Mouse (Mus musculus) hindbrain, embryonic 16.5 days (tissue): Measurements from ENCODE around the gene Prss48. TPM values are rescaled to one million over a fixed set of nuclear protein-coding genes. Genes with fewer than 3 reads are reported as not detected.
"Not testable (repeated sequence)": the region's sequence is repeated elsewhere in the genome, so short reads cannot be mapped to it uniquely, and the experiment has no call there.

ENCODE experiments used
- ATAC-seq: fragments of 200-750 bp; cut with Nextera tagmentation; 2 replicates; pipeline ENCODE4 v1.8.0; 2017; ENCODE audit warnings: moderate TSS enrichment, moderate library complexity
- H3K27ac ChIP-seq: fragments of 300-500 bp; sonication (generic); 2 replicates; pipeline ENCODE4 v1.5.1; 2014; ENCODE audit warnings: low read depth, mild to moderate bottlenecking, control low read depth, low read length, moderate library complexity
- H3K27me3 ChIP-seq: fragments of 300-500 bp; sonication (generic); replicated peaks from 2 replicates; pipeline ENCODE4 v1.6.1; 2014; ENCODE audit warnings: low read length; ENCODE audit not compliant: control insufficient read depth, insufficient read depth
- H3K36me3 ChIP-seq: fragments of 300-500 bp; sonication (generic); 2 replicates; pipeline ENCODE4 v1.6.1; 2014; ENCODE audit warnings: mild to moderate bottlenecking, low read length, moderate library complexity, mixed read lengths; ENCODE audit not compliant: control insufficient read depth, insufficient read depth
- H3K4me1 ChIP-seq: fragments of 300-500 bp; sonication (generic); 2 replicates; pipeline ENCODE4 v1.6.1; 2014; ENCODE audit warnings: low read depth, low read length; ENCODE audit not compliant: control insufficient read depth, insufficient read depth
- H3K4me2 ChIP-seq: fragments of 300-500 bp; sonication (generic); 2 replicates; pipeline ENCODE4 v1.6.1; 2014; ENCODE audit warnings: mild to moderate bottlenecking, low read length, control low read depth, moderate library complexity
- H3K4me3 ChIP-seq: fragments of 300-500 bp; sonication (generic); 2 replicates; pipeline ENCODE4 v1.5.1; 2014; ENCODE audit warnings: mild to moderate bottlenecking, low read length, control low read depth, moderate library complexity
- H3K9ac ChIP-seq: fragments of 300-500 bp; sonication (generic); 2 replicates; pipeline ENCODE4 v1.6.1; 2014; ENCODE audit warnings: low read depth, mild to moderate bottlenecking, control low read depth, low read length, moderate library complexity
- H3K9me3 ChIP-seq: fragments of 300-500 bp; sonication (generic); 2 replicates; pipeline ENCODE4 v1.6.1; 2014; ENCODE audit warnings: mild to moderate bottlenecking, low read length, moderate library complexity; ENCODE audit not compliant: control insufficient read depth
- WGBS: fragments of 180-500 bp; shearing (Covaris S2); extraction: QIAGEN DNeasy Blood & Tissue Kit; methylation state at CpG from one replicate; pipeline ENCODE4 v1.1.7; 2014; 5-methylcytosine and 5-hydroxymethylcytosine counted together
- polyA plus RNA-seq: library from polyadenylated mRNA; unstranded; fragments of >200 nt; fragmentation: Nextera tagmentation; extraction: Ambion mirVana; gene quantifications from 2 replicates; pipeline ENCODE4 v1.2.1, GENCODE M21; 2015

Prss48 gene
- polyA plus RNA-seq, 1 experiment from 2014 or later: not detected

DNA sequence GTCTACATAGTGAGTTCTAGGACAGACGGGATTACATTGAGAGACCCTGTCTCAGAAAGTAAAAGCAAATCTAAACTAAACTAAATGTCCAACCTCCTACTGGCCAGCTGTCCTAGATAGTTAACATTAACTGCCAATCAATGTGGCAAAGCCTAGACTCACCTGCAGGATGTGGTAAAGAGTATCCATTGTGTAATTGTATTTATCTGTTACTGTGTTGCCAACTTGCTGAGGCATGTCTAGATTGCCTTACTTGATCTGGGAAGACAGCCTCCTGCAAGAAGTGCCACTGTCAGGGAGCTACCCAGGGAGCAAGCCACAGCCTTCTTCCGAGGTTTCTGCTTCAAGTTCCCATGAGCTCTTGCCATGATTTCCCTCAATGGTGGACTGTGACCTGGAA lies 15.1 kb downstream of the Prss48 start:
- Histone ChIP-seq H3K36me3 (no peaks in the 10 kb centered on the region), H3K4me3 (no peak overlapping the region), H3K27ac (no peak overlapping the region), H3K4me1 (no peaks in the 10 kb centered on the region), H3K4me2 (no peak overlapping the region), H3K9ac (no peak overlapping the region), H3K9me3 (no peaks in the 10 kb centered on the region), H3K27me3 (no peaks in the 10 kb centered on the region)
- WGBS: 88% methylated on average over 2 of the region's 2 CpGs
- ATAC-seq: no peak

DNA sequence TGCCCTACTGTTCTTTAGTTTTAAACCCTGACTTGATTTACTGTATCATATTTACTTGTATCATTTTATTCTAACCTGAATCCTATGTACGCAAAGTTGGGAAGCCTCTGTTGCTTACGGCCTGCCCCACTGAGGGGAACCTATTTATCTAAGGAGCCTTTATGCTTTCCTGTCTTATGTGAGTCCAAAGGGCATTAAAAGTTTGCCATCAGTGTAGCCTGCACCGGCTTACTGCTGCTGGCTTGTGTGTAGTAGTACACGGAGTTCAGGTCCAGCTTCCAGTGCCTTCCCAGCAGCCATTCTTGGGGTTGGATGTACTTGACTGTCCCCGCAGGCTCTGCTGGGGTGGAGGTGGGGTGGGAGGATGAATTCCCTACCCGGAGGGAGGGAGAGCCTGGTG lies 17.8 kb downstream of the Prss48 start:
- Histone ChIP-seq H3K9ac (no peak overlapping the region), H3K27ac (no peak overlapping the region), H3K27me3 (no peaks in the 10 kb centered on the region), H3K4me1 (no peaks in the 10 kb centered on the region), H3K36me3 (no peaks in the 10 kb centered on the region), H3K4me2 (no peak overlapping the region), H3K9me3 (no peaks in the 10 kb centered on the region), H3K4me3 (no peak overlapping the region)
- ATAC-seq: no peak
- WGBS: 96% methylated on average over 6 of the region's 6 CpGs

DNA sequence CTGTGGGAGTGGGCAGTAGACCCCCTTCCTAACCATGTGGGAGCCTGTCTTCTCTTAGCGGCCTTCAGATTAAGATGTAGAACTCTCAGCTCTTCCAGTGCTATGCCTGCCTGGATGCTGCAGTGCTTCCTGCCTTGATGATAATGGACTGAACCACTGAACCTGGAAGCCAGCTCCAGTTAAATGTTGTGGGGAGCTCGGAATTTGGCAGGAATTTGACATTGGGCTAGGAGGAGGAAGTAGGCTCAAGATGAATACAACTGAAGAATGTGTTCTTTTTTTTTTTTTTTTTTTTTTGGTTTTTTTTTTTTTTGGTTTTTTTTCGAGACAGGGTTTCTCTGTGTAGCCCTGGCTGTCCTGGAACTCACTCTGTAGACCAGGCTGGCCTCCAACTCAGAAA lies 20.5 kb downstream of the Prss48 start:
- not testable (repeated sequence) for H3K36me3 ChIP-seq, H3K4me2 ChIP-seq, H3K9me3 ChIP-seq, H3K27me3 ChIP-seq, H3K27ac ChIP-seq, H3K4me1 ChIP-seq, ATAC-seq, H3K4me3 ChIP-seq, H3K9ac ChIP-seq
- WGBS: 87% methylated on average over 2 of the region's 3 CpGs

- H3K4me2 ChIP-seq: no peak overlapping the region
- no peak for ATAC-seq
- H3K9ac ChIP-seq: no peak overlapping the region
- H3K9me3 ChIP-seq: no peaks in the 10 kb centered on the region
- peaks cover 3% of the 10 kb centered on the region; the same call in 1 of the 2 replicates for H3K4me1 ChIP-seq
- WGBS: 98% methylated on average over 4 of the region's 4 CpGs
- no peak overlapping the region for H3K27ac ChIP-seq
- no peak overlapping the region for H3K4me3 ChIP-seq
- H3K36me3 ChIP-seq: no peaks in the 10 kb centered on the region
- no peaks in the 10 kb centered on the region for H3K27me3 ChIP-seq
These were observed 22.3 kb downstream of the Prss48 start for GRCm38 (mm10) chr3:85980036-85980435.

DNA sequence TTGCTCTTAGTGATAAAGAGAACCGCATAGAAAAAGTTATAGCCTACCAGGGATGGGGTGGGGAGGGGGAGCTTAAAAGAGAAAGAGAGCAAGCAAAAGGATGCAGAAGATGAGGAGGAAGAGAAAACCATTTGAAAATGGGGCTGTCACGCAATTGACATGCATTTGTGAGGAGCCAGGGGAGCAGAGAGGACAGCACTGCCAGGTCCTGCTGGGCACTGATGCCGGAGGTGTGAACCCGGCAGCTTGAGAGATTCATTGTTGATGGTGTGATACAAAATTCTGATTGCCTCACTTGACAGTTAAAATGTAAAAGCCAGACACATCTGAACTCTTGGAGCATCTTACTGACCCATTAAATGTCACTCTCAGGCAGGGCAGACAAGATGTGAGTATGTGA lies 27.8 kb downstream of the Prss48 start:
- H3K27ac ChIP-seq: no peak overlapping the region
- no peak overlapping the region for H3K4me3 ChIP-seq
- no peaks in the 10 kb centered on the region for H3K9me3 ChIP-seq
- 77% methylated on average over 4 of the region's 4 CpGs for WGBS
- H3K9ac ChIP-seq: no peak overlapping the region; the same call in 1 of the 2 replicates
- peaks cover 11% of the 10 kb centered on the region for H3K4me1 ChIP-seq
- H3K36me3 ChIP-seq: no peaks in the 10 kb centered on the region
- ATAC-seq: no peak
- no peaks in the 10 kb centered on the region for H3K27me3 ChIP-seq
- no peak overlapping the region for H3K4me2 ChIP-seq

DNA sequence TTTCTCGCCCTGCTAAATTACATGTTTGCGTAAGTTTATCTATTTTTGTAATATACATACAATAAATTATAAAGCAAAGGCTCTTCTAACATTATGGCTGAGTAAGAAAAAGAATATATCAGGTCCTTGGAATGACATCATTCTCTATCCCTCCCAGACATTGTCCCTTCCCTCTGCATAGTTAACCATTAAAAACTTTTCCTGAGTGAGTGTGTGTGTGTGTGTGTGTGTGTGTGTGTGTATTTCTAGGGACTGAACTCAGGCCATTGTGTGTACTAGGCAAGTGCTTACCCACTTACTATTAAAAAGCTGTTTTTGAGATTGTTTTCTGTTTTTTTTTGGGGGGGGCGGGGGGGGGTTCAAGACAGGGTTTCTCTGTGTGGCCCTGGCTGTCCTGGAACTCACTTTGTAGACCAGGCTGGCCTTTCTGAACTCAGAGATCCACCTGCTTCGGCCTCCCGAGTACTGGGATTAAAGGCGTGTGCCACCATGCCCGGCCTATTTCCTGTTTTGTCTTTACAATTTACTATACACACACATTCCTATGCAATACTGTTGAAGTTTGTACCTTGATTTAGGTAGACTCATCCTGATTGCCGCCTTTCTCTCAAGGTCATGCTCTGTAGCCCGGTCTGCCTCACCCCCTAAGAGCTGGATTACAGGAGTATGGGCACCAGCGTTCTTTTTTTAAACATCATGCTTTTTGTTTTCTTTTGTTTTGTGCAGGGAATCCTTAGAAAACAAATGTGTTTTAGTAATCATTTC lies 28.7 kb downstream of the Prss48 start:
- H3K4me3 ChIP-seq: no peak overlapping the region
- WGBS: 88% methylated on average over 10 of the region's 10 CpGs
- H3K4me1 ChIP-seq: peaks cover 11% of the 10 kb centered on the region
- no peaks in the 10 kb centered on the region for H3K9me3 ChIP-seq
- no peak overlapping the region for H3K9ac ChIP-seq
- ATAC-seq: no peak
- H3K36me3 ChIP-seq: no peaks in the 10 kb centered on the region
- H3K27ac ChIP-seq: no peak overlapping the region
- H3K4me2 ChIP-seq: peak overlapping the region; percentile 23; the same call in 1 of the 2 replicates
- no peaks in the 10 kb centered on the region for H3K27me3 ChIP-seq

DNA sequence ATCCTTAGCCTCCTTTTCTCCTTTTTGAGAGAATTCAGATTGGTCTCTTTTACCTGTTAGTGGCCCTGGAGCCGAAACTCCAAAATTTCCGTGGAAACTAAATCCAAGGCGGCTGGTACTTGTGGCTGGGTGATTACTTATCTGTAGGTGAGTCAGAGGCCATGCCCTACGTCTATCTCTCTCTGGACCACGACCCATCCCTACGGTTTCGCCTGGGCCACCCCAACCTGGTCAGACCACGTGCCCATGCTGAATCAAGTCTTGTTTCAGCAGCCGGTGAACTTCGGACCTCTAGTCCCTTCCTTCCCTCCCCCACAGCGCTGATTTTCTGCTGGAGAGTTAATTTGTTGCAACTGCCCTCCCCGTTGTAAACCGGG lies 30.7 kb downstream of the Prss48 start:
- ATAC-seq: peak; percentile 41; the same call in 1 of the 2 replicates
- Histone ChIP-seq H3K27ac (peak overlapping the region; percentile 73), H3K9ac (peak overlapping the region; percentile 96)

DNA sequence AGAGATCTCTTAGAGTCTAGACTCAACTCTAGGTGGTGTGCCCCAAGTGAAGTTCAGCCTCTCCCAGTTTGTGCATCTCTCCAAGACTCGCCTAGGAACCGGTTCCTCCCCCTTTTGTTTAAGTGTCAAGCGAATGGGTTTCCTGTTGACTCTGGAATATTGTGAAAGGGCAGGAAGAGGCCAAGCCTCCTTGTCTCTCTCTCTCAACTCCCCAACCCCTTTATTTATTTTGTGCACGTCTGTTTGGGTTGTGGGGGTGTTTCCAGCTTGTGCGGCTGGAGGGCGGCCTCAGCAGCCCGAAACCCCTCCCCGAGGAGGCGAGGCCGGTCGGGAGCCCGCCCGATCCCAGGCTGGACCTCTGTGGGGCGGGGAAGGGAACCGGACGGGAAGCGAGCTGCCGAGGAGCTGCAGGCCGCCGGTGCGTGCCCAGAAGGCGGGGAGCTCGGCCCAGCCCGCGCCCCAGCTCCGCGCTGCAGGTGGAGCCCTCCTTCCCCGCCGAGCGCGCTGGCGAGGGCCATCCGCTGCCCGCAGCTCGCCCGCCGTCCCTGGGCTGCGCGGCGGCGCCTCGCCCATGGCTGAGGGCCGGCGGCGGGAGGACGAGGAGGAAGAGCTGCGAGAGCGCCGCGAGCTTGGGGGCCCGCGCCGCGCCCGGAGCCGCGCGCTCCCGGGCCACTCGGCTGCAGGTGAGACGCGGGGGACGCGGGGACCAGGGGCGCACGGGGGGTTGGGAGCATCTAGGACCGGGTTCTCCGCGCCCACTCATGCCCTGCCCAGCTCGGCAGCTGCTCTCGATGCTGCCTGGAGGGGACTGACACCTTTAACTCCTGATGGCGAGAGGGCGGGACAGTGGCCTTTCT lies 31.3 kb downstream of the Prss48 start, which contains the start of gene Sh3d19:
TSS of gene Sh3d19 (plus strand) at position 368 of the 857 bp plus-strand sequence.
- peaks cover 8% of the 10 kb centered on the region for H3K4me1 ChIP-seq
- ATAC-seq: peak; percentile 96
- peak within 1 kb of the TSS; percentile 73 for H3K27ac ChIP-seq
- H3K9me3 ChIP-seq: no peaks in the 10 kb centered on the region
- no peaks in the 10 kb centered on the region for H3K27me3 ChIP-seq
- peak within 1 kb of the TSS; percentile 64 for H3K4me2 ChIP-seq
- H3K4me3 ChIP-seq: peak within 1 kb of the TSS; percentile 91
- H3K36me3 ChIP-seq: no peaks in the 10 kb centered on the region
- peak within 1 kb of the TSS; percentile 96 for H3K9ac ChIP-seq
- under 1% methylated on average over 54 of the region's 73 CpGs for WGBS

More for the DNA sequence above, 30.7 kb downstream of the Prss48 start:
- no peaks in the 10 kb centered on the region for H3K36me3 ChIP-seq
- H3K4me2 ChIP-seq: peak overlapping the region; percentile 64
- H3K4me1 ChIP-seq: peaks cover 8% of the 10 kb centered on the region
- H3K27me3 ChIP-seq: no peaks in the 10 kb centered on the region
- H3K9me3 ChIP-seq: no peaks in the 10 kb centered on the region
- peak overlapping the region; percentile 91 for H3K4me3 ChIP-seq
- WGBS: 2% methylated on average over 13 of the region's 13 CpGs

- Histone ChIP-seq H3K9me3 (no peaks in the 10 kb centered on the region; the same call in 1 of the 2 replicates), H3K36me3 (no peaks in the 10 kb centered on the region), H3K4me2 (no peak overlapping the region), H3K4me1 (peaks cover 8% of the 10 kb centered on the region), H3K27me3 (no peaks in the 10 kb centered on the region), H3K27ac (no peak overlapping the region), H3K9ac (no peak overlapping the region), H3K4me3 (no peak overlapping the region)
- no peak for ATAC-seq
- 87% methylated on average over 8 of the region's 8 CpGs for WGBS
These were observed 33.3 kb downstream of the Prss48 start for GRCm38 (mm10) chr3:85969040-85969439.
